Mouse (Mus musculus): ENCODE measurements at regions not wholly inside any gene's neighbourhood (a gene's known extent, or its start where the extent isn't known, plus 50 kb on each side); places are given as distances from the start of the nearest gene placed in this dataset.

GRCm38 (mm10) chr3:38275321-38275720, 209.3 kb downstream of the Ankrd50 start:
- Histone ChIP-seq H3K36me3 (ENCODE audit: control insufficient read depth in 1 of 2, insufficient read depth in 2 of 2, low read length in 2 of 2) (no peaks in the 10 kb centered on the region), H3K27ac (ENCODE audit: control insufficient read depth, low read depth, low read length) (no peak overlapping the region), H3K4me1 (ENCODE audit: control insufficient read depth in 1 of 2, insufficient read depth in 2 of 2, low read length in 2 of 2) (no peaks in the 10 kb centered on the region), H3K9me3 (replicated peaks; ENCODE audit: insufficient read depth, low read length) (no peaks in the 10 kb centered on the region), H3K9ac (ENCODE audit: control insufficient read depth, low read depth, low read length, poor library complexity, severe bottlenecking) (no peak overlapping the region), H3K27me3 (ENCODE audit: control insufficient read depth in 1 of 2, insufficient read depth in 2 of 2, low read length in 2 of 2) (no peaks in the 10 kb centered on the region), H3K79me2 (ENCODE audit: control insufficient read depth, insufficient read depth, low read length, poor library complexity) (no peaks in the 10 kb centered on the region), H3K4me3 (ENCODE audit: control insufficient read depth in 1 of 2, insufficient read depth in 1 of 2, low read depth in 2 of 2, low read length in 2 of 2) (no peak overlapping the region)
- no peak for DNase-seq (ENCODE audit: low read depth, low spot score)
- TF ChIP-seq HCFC1 (IDR thresholded peaks at IDR 0.05; ENCODE audit: low read depth, low read length): no peak
- no peak for TF ChIP-seq POLR2AphosphoS5 (IDR thresholded peaks at IDR 0.05; ENCODE audit: borderline replicate concordance, low read depth, low read length)

- no peak for TF ChIP-seq TBP (IDR thresholded peaks at IDR 0.05; ENCODE audit: low read depth, low read length)
- no peak for TF ChIP-seq SMC3 (IDR thresholded peaks at IDR 0.05; ENCODE audit: low read depth, low read length)
- no peak for TF ChIP-seq TCF12 (IDR thresholded peaks at IDR 0.05; ENCODE audit: low read depth, low read length)
- TF ChIP-seq MEF2A (IDR thresholded peaks at IDR 0.05; ENCODE audit: extremely low read depth, insufficient replicate concordance, low read depth, low read length, poor library complexity, severe bottlenecking): no peak
- TF ChIP-seq HCFC1 (IDR thresholded peaks at IDR 0.05; ENCODE audit: low read depth, low read length): no peak
- TF ChIP-seq ZMIZ1 (IDR thresholded peaks at IDR 0.05; ENCODE audit: low read depth, low read length): no peak
- no peak for TF ChIP-seq MAZ (IDR thresholded peaks at IDR 0.05; ENCODE audit: low read depth, low read length)
- TF ChIP-seq JUND (IDR thresholded peaks at IDR 0.05; ENCODE audit: low read depth, low read length): no peak
- DNase-seq (ENCODE audit: low read depth, low spot score): no peak
Measured at GRCm38 (mm10) chr3:38270742-38271141, 213.9 kb downstream of the Ankrd50 start.

GRCm38 (mm10) chr3:38268226-38268625, 216.4 kb downstream of the Ankrd50 start:
- Histone ChIP-seq H3K9ac (ENCODE audit: control insufficient read depth, low read depth, low read length, poor library complexity, severe bottlenecking) (no peak overlapping the region), H3K27me3 (ENCODE audit: control insufficient read depth in 1 of 2, insufficient read depth in 2 of 2, low read length in 2 of 2) (no peaks in the 10 kb centered on the region), H3K27ac (ENCODE audit: control insufficient read depth, low read depth, low read length) (no peak overlapping the region), H3K4me1 (ENCODE audit: control insufficient read depth in 1 of 2, insufficient read depth in 2 of 2, low read length in 2 of 2) (no peaks in the 10 kb centered on the region), H3K36me3 (ENCODE audit: control insufficient read depth in 1 of 2, insufficient read depth in 2 of 2, low read length in 2 of 2) (no peaks in the 10 kb centered on the region), H3K4me3 (ENCODE audit: control insufficient read depth in 1 of 2, insufficient read depth in 1 of 2, low read depth in 2 of 2, low read length in 2 of 2) (no peak overlapping the region), H3K79me2 (ENCODE audit: control insufficient read depth, insufficient read depth, low read length, poor library complexity) (no peaks in the 10 kb centered on the region), H3K9me3 (replicated peaks; ENCODE audit: insufficient read depth, low read length) (no peaks in the 10 kb centered on the region)
- TF ChIP-seq ZC3H11A (IDR thresholded peaks at IDR 0.05; ENCODE audit: low read depth, low read length) (no peak), ETS1 (IDR thresholded peaks at IDR 0.05; ENCODE audit: low read depth, low read length) (no peak), JUND (IDR thresholded peaks at IDR 0.05; ENCODE audit: low read depth, low read length) (no peak), TAL1 (IDR thresholded peaks at IDR 0.05; ENCODE audit: low read length) (no peak), SMC3 (IDR thresholded peaks at IDR 0.05; ENCODE audit: low read depth, low read length) (no peak), MYB (IDR thresholded peaks at IDR 0.05; ENCODE audit: low read depth, low read length) (no peak), ZKSCAN1 (IDR thresholded peaks at IDR 0.05; ENCODE audit: low read depth, low read length) (no peak), UBTF (IDR thresholded peaks at IDR 0.05; ENCODE audit: borderline replicate concordance, insufficient read depth, low read depth, low read length) (no peak), RAD21 (IDR thresholded peaks at IDR 0.05; ENCODE audit: low read depth, low read length) (no peak), ELF1 (IDR thresholded peaks at IDR 0.05; ENCODE audit: low read depth, low read length) (no peak), MEF2A (IDR thresholded peaks at IDR 0.05; ENCODE audit: extremely low read depth, insufficient replicate concordance, low read depth, low read length, poor library complexity, severe bottlenecking) (no peak), TCF12 (IDR thresholded peaks at IDR 0.05; ENCODE audit: low read depth, low read length) (no peak), SIN3A (IDR thresholded peaks at IDR 0.05; ENCODE audit: low read length) (no peak), MAZ (IDR thresholded peaks at IDR 0.05; ENCODE audit: low read depth, low read length) (no peak), MAX (IDR thresholded peaks at IDR 0.05; ENCODE audit: low read length) (no peak), ZNF384 (IDR thresholded peaks at IDR 0.05; ENCODE audit: low read depth, low read length) (no peak), MAFK (IDR thresholded peaks at IDR 0.05; ENCODE audit: borderline replicate concordance, low read depth, low read length) (no peak), NELFE (IDR thresholded peaks at IDR 0.05; ENCODE audit: low read depth, low read length) (no peak), CTCF (IDR thresholded peaks at IDR 0.05 in 2 of 3, conservative IDR thresholded peaks at IDR 0.05 in 1 of 3; ENCODE audit: control insufficient read depth in 1 of 3, insufficient read depth in 1 of 3, low read depth in 2 of 3, low read length in 3 of 3, poor library complexity in 1 of 3, severe bottlenecking in 1 of 3) (no peak)
- no peak for DNase-seq (ENCODE audit: low read depth, low spot score)

More at GRCm38 (mm10) chr3:38270742-38271141, 213.9 kb downstream of the Ankrd50 start:
- Histone ChIP-seq H3K79me2 (ENCODE audit: control insufficient read depth, insufficient read depth, low read length, poor library complexity) (no peaks in the 10 kb centered on the region), H3K9me3 (replicated peaks; ENCODE audit: insufficient read depth, low read length) (no peaks in the 10 kb centered on the region), H3K4me3 (ENCODE audit: control insufficient read depth in 1 of 2, insufficient read depth in 1 of 2, low read depth in 2 of 2, low read length in 2 of 2) (no peak overlapping the region), H3K36me3 (ENCODE audit: control insufficient read depth in 1 of 2, insufficient read depth in 2 of 2, low read length in 2 of 2) (no peaks in the 10 kb centered on the region), H3K27me3 (ENCODE audit: control insufficient read depth in 1 of 2, insufficient read depth in 2 of 2, low read length in 2 of 2) (no peaks in the 10 kb centered on the region), H3K27ac (ENCODE audit: control insufficient read depth, low read depth, low read length) (no peak overlapping the region), H3K4me1 (ENCODE audit: control insufficient read depth in 1 of 2, insufficient read depth in 2 of 2, low read length in 2 of 2) (no peaks in the 10 kb centered on the region), H3K9ac (ENCODE audit: control insufficient read depth, low read depth, low read length, poor library complexity, severe bottlenecking) (no peak overlapping the region)
